Mouse (Mus musculus) thymus, adult 2 months (tissue): ENCODE results near the gene Gm49711. TPM values are rescaled to one million over a fixed set of nuclear protein-coding genes. Genes with fewer than 3 reads are reported as not detected.

Experiments
- DNase-seq: peaks from one replicate; pipeline ENCODE4 v3.0.0; 2021
- H3K27ac ChIP-seq: fragments of 200-500 bp; 2 replicates; pipeline ENCODE4 v1.5.1; 2012; ENCODE audit warnings: low read length, control low read depth; ENCODE audit not compliant: control insufficient read depth, insufficient read depth
- H3K27me3 ChIP-seq: fragments of 200-500 bp; 2 replicates; pipeline ENCODE4 v1.6.1; 2012; ENCODE audit warnings: mild to moderate bottlenecking, low read length, moderate library complexity, mixed read lengths; ENCODE audit not compliant: control insufficient read depth, insufficient read depth
- H3K36me3 ChIP-seq: fragments of 200-500 bp; 2 replicates; pipeline ENCODE4 v1.6.1; 2012; ENCODE audit warnings: mild to moderate bottlenecking, low read length, moderate library complexity; ENCODE audit not compliant: control insufficient read depth, insufficient read depth
- H3K4me1 ChIP-seq: fragments of 200-500 bp; replicated peaks from 2 replicates; pipeline ENCODE4 v1.6.1; 2012; ENCODE audit warnings: low read length; ENCODE audit not compliant: control insufficient read depth, insufficient read depth
- H3K4me3 ChIP-seq: fragments of 200-500 bp; 2 replicates; pipeline ENCODE4 v1.5.1; 2012; ENCODE audit warnings: mild to moderate bottlenecking, low read length, control low read depth, moderate library complexity; ENCODE audit not compliant: control insufficient read depth, insufficient read depth
- CTCF ChIP-seq: fragments of 200-500 bp; IDR thresholded peaks from 2 replicates; pipeline ENCODE4 v1.5.1; 2012; ENCODE audit warnings: mild to moderate bottlenecking, control low read depth, low read length, moderate library complexity, borderline replicate concordance; ENCODE audit not compliant: control insufficient read depth, poor library complexity, insufficient read depth; ENCODE audit errors: extremely low read depth
- POLR2A ChIP-seq: fragments of 200-500 bp; IDR thresholded peaks from 2 replicates; pipeline ENCODE4 v1.6.1; 2012; ENCODE audit warnings: mild to moderate bottlenecking, low read length, control low read depth, moderate library complexity; ENCODE audit not compliant: control insufficient read depth, poor library complexity, insufficient read depth; ENCODE audit errors: extremely low read depth
- WGBS: fragments of 180-500 bp; shearing (Covaris S2); methylation state at CpG from one replicate; pipeline ENCODE4 v1.1.7; 2018; 5-methylcytosine and 5-hydroxymethylcytosine counted together
- polyA plus RNA-seq: library from polyadenylated mRNA; depleted of rRNA; stranded (reverse); fragments of >200 nt; gene quantifications from 2 replicates; pipeline ENCODE4 v1.2.3, GENCODE M21; 2012

Gm49711 gene
- polyA plus RNA-seq, 1 experiment = not detected

DNA sequence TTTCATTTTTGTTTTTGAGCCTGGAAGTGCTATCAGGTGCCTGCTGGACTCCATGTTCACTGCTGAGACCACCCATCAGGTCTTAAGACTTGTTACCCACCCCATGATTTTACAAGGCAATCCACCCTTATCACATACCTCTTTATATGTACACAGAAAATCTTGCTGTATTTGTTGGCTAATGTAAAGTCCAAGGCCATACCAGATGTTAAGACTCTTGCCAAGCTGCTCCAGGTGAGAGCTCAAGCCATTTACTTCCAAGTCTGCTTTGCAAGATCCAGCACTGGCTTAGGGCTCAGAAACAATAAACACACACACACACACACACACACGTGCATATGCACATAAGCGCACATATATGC lies 90.2 kb downstream of the Gm49711 start:
- TF ChIP-seq POLR2A (no peak), CTCF (no peak)
- no peaks in the 10 kb centered on the region for H3K4me1 ChIP-seq
- DNase-seq = no peak
- H3K36me3 ChIP-seq = no peaks in the 10 kb centered on the region
- 97% methylated on average over 2 of the region's 2 CpGs for WGBS
- no peak overlapping the region for H3K27ac ChIP-seq
- H3K27me3 ChIP-seq = no peaks in the 10 kb centered on the region
- H3K4me3 ChIP-seq = no peak overlapping the region

GRCm38 (mm10) chr16:92150975-92151374 lies 92.9 kb downstream of the Gm49711 start:
- Histone ChIP-seq H3K4me1 (no peaks in the 10 kb centered on the region), H3K27me3 (no peaks in the 10 kb centered on the region), H3K4me3 (no peak overlapping the region), H3K36me3 (no peaks in the 10 kb centered on the region), H3K27ac (no peak overlapping the region)
- DNase-seq = no peak
- 87% methylated on average over 4 of the region's 4 CpGs for WGBS
- TF ChIP-seq CTCF = no peak

DNA sequence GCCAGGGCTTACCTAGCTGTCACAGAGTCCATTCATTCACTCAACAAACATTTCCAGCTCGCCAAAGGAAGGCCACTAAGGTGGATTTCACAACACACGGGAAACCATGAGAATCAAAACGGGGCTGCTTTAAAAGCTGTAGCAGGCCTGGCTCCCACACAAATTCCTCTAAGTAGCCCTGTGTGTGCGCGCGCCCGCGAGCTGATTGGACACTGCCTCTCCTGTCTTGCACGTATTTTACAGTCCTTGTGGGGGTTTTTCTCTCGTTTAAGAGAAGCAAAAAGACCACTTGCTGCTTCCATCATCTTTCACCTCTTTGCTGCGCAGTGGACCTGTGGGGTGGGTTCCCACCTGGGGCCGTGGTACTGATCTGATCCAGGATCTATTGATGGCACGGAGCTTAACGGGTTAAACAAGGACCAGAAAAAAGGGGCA lies 99.9 kb downstream of the Gm49711 start:
- DNase-seq = no peak
- Histone ChIP-seq H3K4me3 (no peak overlapping the region), H3K4me1 (peaks cover 11% of the 10 kb centered on the region), H3K27me3 (no peaks in the 10 kb centered on the region), H3K36me3 (no peaks in the 10 kb centered on the region), H3K27ac (no peak overlapping the region)
- TF ChIP-seq CTCF (no peak), POLR2A (no peak)
- WGBS = 33% methylated on average over 14 of the region's 14 CpGs

DNA sequence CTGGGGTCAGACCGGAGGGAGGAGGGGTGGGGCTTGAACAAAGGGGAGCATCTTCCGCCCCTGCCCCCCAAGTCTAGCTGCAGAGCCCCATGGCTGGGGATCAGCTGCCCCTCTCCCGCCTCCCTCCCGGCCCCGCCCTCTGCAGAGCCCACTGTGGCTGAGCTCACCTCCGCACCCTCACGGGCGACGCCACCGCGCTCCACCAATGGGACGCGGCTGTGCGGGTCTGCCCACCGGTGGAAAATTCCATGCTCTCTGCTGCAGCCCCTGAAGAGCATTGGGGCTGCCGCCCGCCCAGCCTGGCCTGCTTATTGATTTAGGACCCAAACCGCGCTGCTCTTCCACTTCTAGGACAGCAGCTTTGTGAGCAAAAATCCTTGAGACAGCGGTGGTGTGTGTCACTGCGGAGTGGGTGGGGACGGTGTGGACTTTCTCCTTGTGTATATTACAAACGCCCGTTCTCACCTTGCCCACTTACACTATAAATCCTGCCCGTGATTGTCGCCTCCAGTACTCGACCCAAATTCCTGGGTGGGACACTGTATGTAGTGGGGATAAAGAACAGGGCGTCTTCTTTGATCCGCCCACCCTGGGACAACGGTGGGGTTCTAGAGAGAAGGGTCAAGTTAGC lies 100.5 kb downstream of the Gm49711 start:
- peak overlapping the region; percentile 36 for H3K4me3 ChIP-seq
- H3K27ac ChIP-seq = no peak overlapping the region
- peaks cover 11% of the 10 kb centered on the region for H3K4me1 ChIP-seq
- no peaks in the 10 kb centered on the region for H3K27me3 ChIP-seq
- TF ChIP-seq POLR2A (no peak), CTCF (no peak)
- WGBS = 11% methylated on average over 30 of the region's 30 CpGs
- peak; percentile 29 for DNase-seq
- H3K36me3 ChIP-seq = no peaks in the 10 kb centered on the region

DNA sequence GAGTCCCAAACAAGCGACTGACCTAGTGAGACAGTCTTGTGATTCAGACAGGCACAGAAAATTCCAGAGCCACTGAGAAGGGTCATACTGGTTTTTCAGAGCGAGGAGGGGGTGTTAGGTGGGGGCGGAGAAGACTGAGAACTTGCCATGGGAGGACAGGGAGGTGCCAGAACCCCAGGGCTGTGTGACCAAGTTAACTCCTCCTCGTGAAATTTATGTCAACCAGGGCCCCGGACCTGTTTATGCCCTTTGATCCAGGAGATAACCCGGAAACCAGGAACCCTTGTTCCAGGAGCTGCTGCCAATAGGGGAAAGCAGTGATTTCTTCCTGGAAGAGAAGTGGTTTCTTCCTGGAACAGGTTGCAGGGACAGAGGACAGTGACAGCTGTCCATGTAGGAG lies 101.0 kb downstream of the Gm49711 start:
- Histone ChIP-seq H3K27ac (no peak overlapping the region), H3K4me1 (peaks cover 11% of the 10 kb centered on the region), H3K36me3 (no peaks in the 10 kb centered on the region), H3K27me3 (no peaks in the 10 kb centered on the region), H3K4me3 (no peak overlapping the region)
- 69% methylated on average over 6 of the region's 6 CpGs for WGBS
- TF ChIP-seq POLR2A = no peak
- TF ChIP-seq CTCF = no peak
- DNase-seq = no peak

GRCm38 (mm10) chr16:92162289-92162688 lies 104.2 kb downstream of the Gm49711 start:
- H3K4me1 ChIP-seq = peaks cover 11% of the 10 kb centered on the region
- TF ChIP-seq CTCF = no peak
- TF ChIP-seq POLR2A = no peak
- DNase-seq = no peak
- no peak overlapping the region for H3K27ac ChIP-seq
- no peak overlapping the region for H3K4me3 ChIP-seq
- WGBS = 92% methylated on average over 4 of the region's 4 CpGs
- H3K27me3 ChIP-seq = no peaks in the 10 kb centered on the region
- H3K36me3 ChIP-seq = no peaks in the 10 kb centered on the region

DNA sequence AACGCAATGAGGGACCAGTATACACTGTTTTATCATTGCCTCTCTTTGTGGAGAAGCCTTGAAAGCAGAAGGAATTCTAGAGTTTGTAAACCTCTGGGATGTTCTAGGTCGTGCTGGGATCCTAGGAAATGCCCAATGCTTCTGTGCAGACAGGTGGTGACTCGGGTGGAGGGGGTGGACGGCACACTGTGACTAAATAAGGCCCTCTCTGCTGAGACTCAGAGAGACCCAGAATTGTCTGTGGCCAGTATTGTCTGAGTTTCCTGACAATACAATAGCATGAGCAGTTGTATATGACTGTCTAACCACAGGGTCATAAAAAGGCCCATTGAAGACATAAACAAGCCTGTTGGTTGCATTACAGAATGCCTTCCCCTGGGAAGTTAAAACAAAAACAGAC lies 105.4 kb downstream of the Gm49711 start:
- DNase-seq = no peak
- Histone ChIP-seq H3K27me3 (no peaks in the 10 kb centered on the region), H3K4me1 (peaks cover 10% of the 10 kb centered on the region), H3K36me3 (no peaks in the 10 kb centered on the region), H3K4me3 (no peak overlapping the region), H3K27ac (no peak overlapping the region)
- no peak for TF ChIP-seq POLR2A
- no peak for TF ChIP-seq CTCF
- WGBS = 92% methylated on average over 4 of the region's 4 CpGs
